Mouse (Mus musculus) heart, embryonic 11.5 days (tissue): ENCODE results near the gene Pamr1. TPM values are rescaled to one million over a fixed set of nuclear protein-coding genes. Genes with fewer than 3 reads are reported as not detected.

Experiments used
- ATAC-seq: fragments of 200-750 bp; cut with Nextera tagmentation; replicated peaks from 2 replicates; pipeline ENCODE4 v1.8.0; 2017; ENCODE audit warnings: moderate library complexity; ENCODE audit not compliant: insufficient number of reproducible peaks, low FRiP score, low TSS enrichment
- H3K27ac ChIP-seq: fragments of 300-500 bp; sonication (generic); 2 replicates; pipeline ENCODE4 v1.5.1; 2014; ENCODE audit warnings: mild to moderate bottlenecking, low read depth, low read length
- H3K27me3 ChIP-seq: fragments of 300-500 bp; sonication (generic); 2 replicates; pipeline ENCODE4 v1.6.1; 2014; ENCODE audit warnings: mild to moderate bottlenecking, low read length, mixed read lengths; ENCODE audit not compliant: control insufficient read depth, insufficient read depth
- H3K36me3 ChIP-seq: fragments of 300-500 bp; sonication (generic); 2 replicates; pipeline ENCODE4 v1.6.1; 2014; ENCODE audit warnings: mild to moderate bottlenecking, low read length, moderate library complexity, mixed read lengths; ENCODE audit not compliant: control insufficient read depth, insufficient read depth
- H3K4me1 ChIP-seq: fragments of 300-500 bp; sonication (generic); 2 replicates; pipeline ENCODE4 v1.6.1; 2014; ENCODE audit warnings: low read length; ENCODE audit not compliant: control insufficient read depth, insufficient read depth
- H3K4me2 ChIP-seq: fragments of 300-500 bp; sonication (generic); 2 replicates; pipeline ENCODE4 v1.6.1; 2014; ENCODE audit warnings: mild to moderate bottlenecking, moderate library complexity
- H3K4me3 ChIP-seq: fragments of 300-500 bp; sonication (generic); 2 replicates; pipeline ENCODE4 v1.5.1; 2014; ENCODE audit warnings: low read depth, low read length
- H3K9ac ChIP-seq: fragments of 300-500 bp; sonication (generic); 2 replicates; pipeline ENCODE4 v1.6.1; 2014; ENCODE audit warnings: mild to moderate bottlenecking, low read depth, low read length, moderate library complexity
- H3K9me3 ChIP-seq: fragments of 300-500 bp; sonication (generic); replicated peaks from 2 replicates; pipeline ENCODE4 v1.6.1; 2016; ENCODE audit warnings: low read length; ENCODE audit not compliant: control insufficient read depth
- WGBS: fragments of 180-500 bp; shearing (Covaris S2); extraction: QIAGEN DNeasy Blood & Tissue Kit; methylation state at CpG from one replicate; pipeline ENCODE4 v1.1.7; 2014; ENCODE audit not compliant: insufficient replicate concordance; 5-methylcytosine and 5-hydroxymethylcytosine counted together
- polyA plus RNA-seq: library from polyadenylated mRNA; unstranded; fragments of >200 nt; fragmentation: Nextera tagmentation; extraction: Ambion mirVana; gene quantifications from 2 replicates; pipeline ENCODE4 v1.2.1, GENCODE M21; 2014

Gene Pamr1
- 0.56 and 1.4 TPM in 2 replicates for polyA plus RNA-seq

DNA sequence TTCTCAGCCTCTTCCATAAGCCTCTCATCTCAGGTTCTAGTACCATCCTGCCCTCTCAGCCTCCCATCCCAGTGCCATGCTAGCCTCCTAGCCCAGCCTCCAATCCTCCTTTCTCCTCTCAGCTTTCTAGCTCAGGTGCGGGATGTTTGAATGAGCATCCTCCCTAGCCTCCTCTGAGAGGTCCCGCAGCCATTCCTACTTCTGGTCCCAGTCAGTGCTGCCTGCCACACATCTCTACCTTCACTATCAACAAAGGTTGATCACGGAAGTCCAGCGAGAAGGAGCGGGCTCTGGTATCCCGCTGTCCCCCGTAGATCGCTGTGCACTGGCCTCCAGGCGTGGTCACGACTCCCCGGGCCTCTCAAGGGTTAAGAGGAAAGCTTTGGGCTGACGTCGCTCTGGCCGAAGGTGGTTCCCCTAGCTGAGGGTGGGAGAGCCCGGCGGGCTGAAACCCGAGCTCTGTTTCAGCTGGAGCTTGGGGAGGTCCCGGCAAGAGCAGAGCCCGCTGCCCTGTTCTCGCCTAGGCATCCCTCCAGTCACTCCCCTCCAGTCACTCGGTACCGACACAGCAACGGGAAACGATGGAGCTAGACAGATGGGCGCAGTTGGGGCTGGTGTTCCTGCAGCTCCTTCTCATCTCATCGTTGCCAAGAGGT is at the start of gene Pamr1:
Pamr1 (plus strand) TSS at position 402 of the 656 bp plus-strand sequence.
- 2% methylated on average over 26 of the region's 26 CpGs for WGBS
- peaks cover 2% of the 10 kb centered on the region; the same call in 1 of the 2 replicates for H3K4me1 ChIP-seq
- peak; percentile 64; the same call in 1 of the 2 replicates for ATAC-seq
- peak within 1 kb of the TSS; percentile 64 for H3K4me2 ChIP-seq
- H3K36me3 ChIP-seq: no peaks in the 10 kb centered on the region
- peaks cover 25% of the 10 kb centered on the region for H3K27me3 ChIP-seq
- no peak within 1 kb of the TSS for H3K27ac ChIP-seq
- no peaks in the 10 kb centered on the region for H3K9me3 ChIP-seq
- peak within 1 kb of the TSS; percentile 31 for H3K4me3 ChIP-seq
- H3K9ac ChIP-seq: 0 out of 2 replicates have a peak within 1 kb of the TSS, but pooled peaks have one; percentile 16

DNA sequence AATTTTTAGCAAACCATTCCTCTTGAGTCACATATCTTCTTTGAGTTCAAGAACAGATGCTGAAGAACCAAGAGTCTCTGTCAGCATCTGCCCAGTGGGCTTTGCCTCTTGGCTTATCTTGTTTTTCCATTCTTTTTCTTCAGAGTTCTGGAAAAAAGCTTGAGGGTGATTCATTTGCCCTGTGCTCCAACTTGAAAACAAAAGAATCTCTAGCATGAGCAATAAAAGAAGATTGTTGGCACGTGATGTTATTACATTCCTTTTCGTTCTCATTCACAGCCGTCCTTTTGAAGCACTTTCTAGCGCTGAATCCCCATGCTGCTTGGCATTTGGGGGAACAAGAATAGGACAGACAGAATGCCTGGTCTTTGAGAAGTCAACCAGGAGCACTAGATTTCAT is 42.2 kb upstream of the Pamr1 start:
- ATAC-seq: no peak
- Histone ChIP-seq H3K4me2 (no peak overlapping the region), H3K9me3 (no peaks in the 10 kb centered on the region), H3K4me3 (no peak overlapping the region), H3K9ac (no peak overlapping the region), H3K4me1 (no peaks in the 10 kb centered on the region), H3K27ac (no peak overlapping the region), H3K36me3 (no peaks in the 10 kb centered on the region), H3K27me3 (no peaks in the 10 kb centered on the region)
- WGBS: 42% methylated on average over 4 of the region's 4 CpGs

DNA sequence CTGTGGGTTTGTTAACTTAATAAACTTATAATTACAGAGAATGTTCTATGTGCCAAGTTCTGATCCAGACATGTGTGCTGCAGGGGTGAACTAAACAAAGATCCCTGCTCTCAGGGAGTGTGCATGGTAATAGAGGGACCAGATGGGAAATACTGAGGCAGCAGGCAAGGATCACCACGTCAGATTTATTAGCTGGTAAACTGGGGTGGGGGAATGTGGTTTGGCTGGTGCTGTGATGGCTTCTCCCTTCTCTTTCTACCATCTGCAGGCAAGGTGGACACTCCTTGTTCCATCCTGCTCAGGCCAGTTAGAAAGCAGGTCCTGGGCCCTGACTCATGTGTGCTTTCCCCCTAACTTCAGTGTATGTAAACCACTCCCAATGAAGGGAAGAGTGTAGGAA is 41.7 kb upstream of the Pamr1 start:
- no peak overlapping the region for H3K9ac ChIP-seq
- H3K4me1 ChIP-seq: no peaks in the 10 kb centered on the region
- H3K4me3 ChIP-seq: no peak overlapping the region
- 39% methylated on average over 1 of the region's 1 CpGs for WGBS
- no peak overlapping the region for H3K27ac ChIP-seq
- no peak for ATAC-seq
- no peaks in the 10 kb centered on the region for H3K36me3 ChIP-seq
- no peak overlapping the region for H3K4me2 ChIP-seq
- no peaks in the 10 kb centered on the region for H3K9me3 ChIP-seq
- H3K27me3 ChIP-seq: no peaks in the 10 kb centered on the region

DNA sequence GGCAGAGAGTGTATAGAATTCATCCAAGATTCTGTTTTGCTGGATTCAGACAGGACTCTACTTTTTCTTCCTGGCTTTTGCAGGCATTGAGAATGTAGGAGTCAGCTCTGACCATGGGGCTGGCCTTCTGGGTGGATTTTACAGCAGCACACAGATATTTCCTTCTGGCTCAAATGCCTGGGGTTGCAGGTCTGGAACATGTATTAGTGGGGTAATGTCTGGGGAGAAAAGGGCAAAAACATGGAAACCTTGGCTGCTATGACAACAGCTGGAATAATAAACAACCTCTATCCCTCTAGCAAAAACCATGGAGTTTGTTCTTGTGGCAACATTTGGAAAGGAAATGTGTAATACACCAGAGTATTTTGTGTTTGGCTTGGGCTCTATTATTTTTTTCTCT is 29.9 kb upstream of the Pamr1 start:
- Histone ChIP-seq H3K27ac (no peak overlapping the region), H3K4me3 (no peak overlapping the region), H3K36me3 (no peaks in the 10 kb centered on the region), H3K27me3 (no peaks in the 10 kb centered on the region), H3K9ac (no peak overlapping the region), H3K4me1 (no peaks in the 10 kb centered on the region), H3K9me3 (no peaks in the 10 kb centered on the region), H3K4me2 (no peak overlapping the region)
- ATAC-seq: no peak

DNA sequence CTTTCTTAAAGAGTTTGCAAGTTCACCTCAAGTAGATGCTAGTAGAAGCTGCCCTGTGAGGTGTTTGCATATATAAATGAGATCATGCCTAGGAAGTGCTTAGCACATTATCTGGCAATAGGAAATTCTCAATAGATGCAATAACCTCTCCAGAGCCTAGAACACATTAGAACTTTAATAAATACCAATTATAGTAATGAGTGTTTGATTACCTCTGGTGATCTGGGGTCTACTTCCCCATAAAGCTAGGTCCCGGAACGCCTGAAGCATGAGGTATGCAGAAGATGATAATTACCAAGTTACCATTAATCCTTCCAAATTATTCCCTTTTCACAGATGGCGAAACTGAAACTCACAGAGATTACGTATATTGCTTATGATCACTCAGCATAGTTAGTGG is 22.2 kb upstream of the Pamr1 start:
- Histone ChIP-seq H3K9ac (no peak overlapping the region), H3K4me1 (no peaks in the 10 kb centered on the region), H3K4me3 (no peak overlapping the region), H3K27ac (no peak overlapping the region), H3K9me3 (no peaks in the 10 kb centered on the region), H3K27me3 (0 out of 2 replicates have a peak, but pooled peaks cover 3% of the 10 kb centered on the region), H3K4me2 (no peak overlapping the region), H3K36me3 (no peaks in the 10 kb centered on the region)
- no peak for ATAC-seq
- 78% methylated on average over 4 of the region's 4 CpGs for WGBS

DNA sequence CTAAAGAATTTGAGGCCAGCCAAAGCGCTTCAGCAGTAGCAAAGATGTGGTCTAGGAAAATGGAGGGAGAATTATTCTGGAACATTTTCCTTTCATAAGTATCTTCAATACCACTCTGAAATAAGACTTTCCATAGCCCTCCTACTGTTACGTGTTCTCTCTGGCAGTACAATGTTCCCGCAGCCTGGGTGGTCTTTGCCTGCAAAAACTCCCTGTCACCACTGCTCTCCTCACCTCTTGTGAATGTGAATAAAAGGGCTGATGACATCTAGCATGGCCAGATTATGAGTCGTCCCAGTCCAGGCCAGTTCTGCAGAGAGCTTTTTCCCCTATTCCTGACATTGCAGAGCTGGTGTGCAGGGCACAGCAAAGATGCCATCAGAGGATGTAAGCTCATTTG is 16.4 kb upstream of the Pamr1 start:
- 46% methylated on average over 4 of the region's 4 CpGs for WGBS
- Histone ChIP-seq H3K36me3 (no peaks in the 10 kb centered on the region), H3K4me1 (no peaks in the 10 kb centered on the region), H3K27ac (no peak overlapping the region), H3K9me3 (no peaks in the 10 kb centered on the region), H3K27me3 (0 out of 2 replicates have a peak, but pooled peaks cover 3% of the 10 kb centered on the region), H3K4me3 (no peak overlapping the region), H3K4me2 (no peak overlapping the region), H3K9ac (no peak overlapping the region)
- no peak for ATAC-seq

DNA sequence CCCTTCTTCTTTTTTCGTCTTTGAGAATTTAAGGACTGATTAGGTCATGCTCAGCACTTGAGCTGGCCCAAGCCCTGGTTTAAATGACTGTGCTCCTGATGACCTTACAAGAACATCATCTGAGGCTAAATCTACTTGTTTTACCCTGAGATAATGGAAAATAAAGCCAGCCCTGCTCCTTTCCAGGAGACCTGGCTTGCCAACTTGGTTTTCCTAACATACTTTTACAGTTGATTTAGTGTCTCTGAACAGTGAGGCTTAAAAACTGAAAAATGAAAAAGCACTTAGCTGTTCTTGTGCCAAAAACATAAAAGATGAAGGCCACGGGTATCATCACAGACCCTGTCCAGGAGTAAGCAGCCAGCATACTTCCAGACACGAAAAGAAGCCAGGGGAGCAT is 13.0 kb upstream of the Pamr1 start:
- ATAC-seq: no peak

DNA sequence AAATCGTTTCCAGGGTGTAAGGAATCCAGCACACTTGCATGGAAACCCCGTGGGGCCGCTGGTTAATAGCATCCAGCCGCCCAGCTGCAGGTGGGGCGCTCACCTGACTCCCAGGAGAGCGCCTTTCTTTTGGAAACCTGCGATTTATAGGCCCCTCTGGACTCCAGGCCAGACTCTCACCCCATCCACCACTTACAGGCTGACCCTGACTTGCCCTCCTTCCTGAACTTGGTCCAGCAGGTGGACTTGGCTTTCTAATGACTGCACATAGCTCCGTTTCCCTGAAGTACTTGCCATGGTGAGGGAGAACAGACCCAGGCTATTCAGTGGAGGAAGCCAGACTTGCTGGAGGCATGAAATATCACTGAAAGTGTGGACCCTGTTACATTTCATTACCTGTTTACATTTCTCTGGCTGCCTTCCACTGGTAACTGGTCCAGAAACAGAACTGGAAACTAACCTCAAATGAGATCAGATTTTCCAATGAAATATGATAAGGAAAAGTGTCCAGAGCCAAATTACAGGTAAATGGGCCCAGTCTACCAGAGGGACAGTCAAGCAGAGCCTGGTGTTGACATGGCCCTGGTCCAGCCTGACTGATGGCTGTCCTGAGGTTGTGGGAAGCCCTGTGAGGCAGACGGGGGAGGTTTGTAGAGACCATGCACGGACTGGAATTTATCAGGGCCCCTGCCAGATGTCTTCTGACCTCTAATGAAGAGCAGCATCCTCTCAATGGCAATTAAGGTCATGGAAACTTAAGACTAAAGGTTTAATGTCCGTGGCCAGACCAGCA is 9.2 kb upstream of the Pamr1 start:
- no peak overlapping the region for H3K4me3 ChIP-seq
- H3K9me3 ChIP-seq: no peaks in the 10 kb centered on the region
- no peaks in the 10 kb centered on the region for H3K36me3 ChIP-seq
- H3K4me1 ChIP-seq: no peaks in the 10 kb centered on the region
- H3K27me3 ChIP-seq: peaks cover 10% of the 10 kb centered on the region; the same call in 1 of the 2 replicates
- WGBS: 56% methylated on average over 11 of the region's 11 CpGs
- H3K27ac ChIP-seq: no peak overlapping the region
- H3K9ac ChIP-seq: no peak overlapping the region
- ATAC-seq: no peak
- H3K4me2 ChIP-seq: no peak overlapping the region

More for the DNA sequence above, 13.0 kb upstream of the Pamr1 start:
- H3K27me3 ChIP-seq: peaks cover 2% of the 10 kb centered on the region; the same call in 1 of the 2 replicates
- H3K4me2 ChIP-seq: no peak overlapping the region
- WGBS: 64% methylated on average over 3 of the region's 3 CpGs
- H3K36me3 ChIP-seq: no peaks in the 10 kb centered on the region
- no peak overlapping the region for H3K4me3 ChIP-seq
- no peak overlapping the region for H3K9ac ChIP-seq
- no peaks in the 10 kb centered on the region for H3K9me3 ChIP-seq
- no peaks in the 10 kb centered on the region for H3K4me1 ChIP-seq
- H3K27ac ChIP-seq: no peak overlapping the region
